8 mouse cellular contexts compared by ENCODE assay signal in the genomic region with DNA sequence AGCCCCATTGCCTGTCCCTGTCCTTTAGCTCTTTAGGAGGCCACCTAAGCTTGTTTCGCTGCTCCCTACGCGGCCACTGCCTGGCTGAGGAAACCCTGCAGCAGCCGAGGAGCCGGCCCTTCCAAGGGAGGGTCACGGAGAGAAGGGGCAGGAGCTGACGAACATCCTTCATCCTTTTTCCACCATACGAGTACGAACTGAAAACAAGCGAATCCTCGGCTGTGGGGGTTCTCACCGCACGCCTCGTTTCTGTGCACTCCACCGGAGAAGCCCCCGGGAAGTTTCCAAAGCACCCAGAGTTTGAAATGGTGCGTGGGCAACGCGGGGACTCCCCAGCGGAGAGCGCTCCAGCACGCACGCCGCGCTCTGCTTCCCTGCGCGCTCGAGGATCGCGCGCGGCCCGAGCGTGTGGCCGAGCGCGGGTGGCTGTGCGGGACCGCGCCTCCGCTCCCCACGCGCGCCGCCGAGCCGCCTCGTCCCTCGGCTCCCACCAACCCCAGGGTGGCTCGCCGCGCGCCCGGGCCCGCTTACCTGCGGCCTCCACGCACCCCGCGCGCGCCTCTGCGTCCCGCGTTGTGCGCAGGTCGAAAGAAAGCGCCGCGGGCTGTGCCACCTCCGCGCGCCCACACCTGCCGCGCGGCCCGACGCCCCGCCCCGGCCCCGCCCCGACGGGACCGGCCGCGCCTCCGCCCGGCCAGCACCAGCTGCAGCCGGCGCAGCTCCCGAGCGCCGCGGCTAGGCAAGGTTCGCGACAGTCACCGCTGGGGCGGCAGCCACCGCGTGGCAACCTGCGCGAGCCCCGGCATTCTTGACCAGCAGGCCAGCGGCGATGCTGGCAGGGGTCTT. TPM values are rescaled to one million over a fixed set of nuclear protein-coding genes. Genes with fewer than 3 reads are reported as not detected.
DNase-seq lines count a peak whose midpoint lies in the region; ATAC-seq lines count a peak whose summit lies in the region.

No protein-coding gene starts in this region.

- H3K9ac ChIP-seq in embryonic facial prominence, embryonic 11.5 days (replicated peaks; ENCODE audit: low read length), result peak overlapping the region; percentile 53
- H3K9ac ChIP-seq in liver, embryonic 16.5 days (ENCODE audit: low read depth, low read length), result peak overlapping the region; percentile 71
- peak overlapping the region; percentile 71 for H3K9ac ChIP-seq in neural tube, embryonic 14.5 days (replicated peaks; ENCODE audit: low read depth, low read length)

- H3K27ac ChIP-seq in embryonic facial prominence, embryonic 11.5 days (replicated peaks; ENCODE audit: low read depth, low read length), result no peak overlapping the region
- peak overlapping the region; percentile 44; the same call in 1 of the 2 replicates for H3K27ac ChIP-seq in liver, embryonic 16.5 days (ENCODE audit: low read length)
- peak overlapping the region; percentile 66; the same call in 1 of the 2 replicates for H3K27ac ChIP-seq in neural tube, embryonic 14.5 days (ENCODE audit: low read depth, low read length)

- H3K4me3 ChIP-seq in embryonic facial prominence, embryonic 11.5 days (ENCODE audit: low read depth, low read length), result peak overlapping the region; percentile 60
- H3K4me3 ChIP-seq in liver, embryonic 16.5 days (ENCODE audit: low read depth, low read length), result peak overlapping the region; percentile 73
- peak overlapping the region; percentile 58 for H3K4me3 ChIP-seq in neural tube, embryonic 14.5 days (ENCODE audit: low read depth, low read length)

- no peaks in the 10 kb centered on the region for H3K36me3 ChIP-seq in embryonic facial prominence, embryonic 11.5 days (replicated peaks; ENCODE audit: control insufficient read depth, insufficient read depth, low read depth, low read length)
- no peaks in the 10 kb centered on the region for H3K36me3 ChIP-seq in liver, embryonic 16.5 days (ENCODE audit: control insufficient read depth, insufficient read depth)
- H3K36me3 ChIP-seq in neural tube, embryonic 14.5 days (ENCODE audit: control insufficient read depth, insufficient read depth, low read length), result no peaks in the 10 kb centered on the region

- intact Hi-C loops in heart, postnatal 10 days (cut with DNase I), result loop anchor here (5.0 kb wide), 2 partner anchors 66 to 189 kb away; no protein-coding TSS in a partner anchor

- ATAC-seq in embryonic facial prominence, embryonic 11.5 days (replicated peaks; ENCODE audit: insufficient number of reproducible peaks, low FRiP score, low TSS enrichment, low read depth), result peak; percentile 92
- ATAC-seq in liver, embryonic 16.5 days (ENCODE audit: low read depth), result peak; percentile 97
- peak; percentile 97 for ATAC-seq in neural tube, embryonic 14.5 days (ENCODE audit: low read depth)

- no peaks in the 10 kb centered on the region for H3K4me1 ChIP-seq in embryonic facial prominence, embryonic 11.5 days (ENCODE audit: control insufficient read depth, insufficient read depth, low read length)
- peaks cover 7% of the 10 kb centered on the region for H3K4me1 ChIP-seq in liver, embryonic 16.5 days (ENCODE audit: control insufficient read depth, low read depth, low read length)
- no peaks in the 10 kb centered on the region for H3K4me1 ChIP-seq in neural tube, embryonic 14.5 days (ENCODE audit: control insufficient read depth, insufficient read depth, low read length)

- under 1% methylated on average over 79 of the region's 104 CpGs for WGBS in embryonic facial prominence, embryonic 11.5 days
- under 1% methylated on average over 90 of the region's 104 CpGs for WGBS in liver, embryonic 16.5 days (ENCODE audit: insufficient replicate concordance)
- WGBS in neural tube, embryonic 14.5 days, result under 1% methylated on average over 86 of the region's 104 CpGs

- H3K9me3 ChIP-seq in embryonic facial prominence, embryonic 11.5 days (replicated peaks; ENCODE audit: control insufficient read depth, low read length), result no peaks in the 10 kb centered on the region
- no peaks in the 10 kb centered on the region for H3K9me3 ChIP-seq in liver, embryonic 16.5 days (replicated peaks; ENCODE audit: control insufficient read depth, low read length)
- no peaks in the 10 kb centered on the region for H3K9me3 ChIP-seq in neural tube, embryonic 14.5 days (ENCODE audit: control insufficient read depth, low read length)

- H3K4me2 ChIP-seq in embryonic facial prominence, embryonic 11.5 days (ENCODE audit: low read depth, low read length), result peak overlapping the region; percentile 99
- H3K4me2 ChIP-seq in liver, embryonic 16.5 days (ENCODE audit: low read depth, low read length), result peak overlapping the region; percentile 92
- peak overlapping the region; percentile 85 for H3K4me2 ChIP-seq in neural tube, embryonic 14.5 days (ENCODE audit: low read depth, low read length)

- peaks cover 11% of the 10 kb centered on the region for H3K27me3 ChIP-seq in embryonic facial prominence, embryonic 11.5 days (ENCODE audit: control insufficient read depth, insufficient read depth, low read length)
- peaks cover 12% of the 10 kb centered on the region for H3K27me3 ChIP-seq in liver, embryonic 16.5 days (ENCODE audit: control insufficient read depth, insufficient read depth, low read depth, low read length)
- H3K27me3 ChIP-seq in neural tube, embryonic 14.5 days (ENCODE audit: control insufficient read depth, insufficient read depth, low read length), result peaks cover 19% of the 10 kb centered on the region

- peak; percentile 69 for DNase-seq in CD4-positive helper T cell, adult 2 months (ENCODE audit: low read depth, low spot score)
- DNase-seq in adrenal gland, postnatal 36 days, result peak; percentile 72 to 79
- peak; percentile 70 for DNase-seq in embryonic facial prominence, embryonic 11.5 days (ENCODE audit: low spot score)
- peak; percentile 42 to 57 for DNase-seq in heart, postnatal 10 days
- DNase-seq in kidney, postnatal 4 days, result peak; percentile 64 to 76
- peak; percentile 63 for DNase-seq in thymus, postnatal 0 days (ENCODE audit: low spot score)

RNA-seq across cellular contexts. Expression of a gene that starts 58.1 kb away (rescaled TPM):
- total RNA-seq in adrenal gland, postnatal 36 days (2021), result not detected
- not detected in 2 replicates for polyA plus RNA-seq in embryonic facial prominence, embryonic 11.5 days (2014; fragmentation: Nextera tagmentation; extraction: Ambion mirVana)
- total RNA-seq in heart, postnatal 10 days (2021), result not detected
- polyA plus RNA-seq in liver, embryonic 16.5 days (2015; fragmentation: Nextera tagmentation; extraction: Ambion mirVana), result not detected in 2 replicates
- polyA plus RNA-seq in neural tube, embryonic 14.5 days (2014; fragmentation: Nextera tagmentation; extraction: Ambion mirVana), result not detected in 2 replicates
- polyA plus RNA-seq in thymus, postnatal 0 days (2015; fragmentation: Nextera tagmentation; extraction: Ambion mirVana), result not detected in 2 replicates
